ENCODE assay signal across 8 mouse cellular contexts in the genomic region with DNA sequence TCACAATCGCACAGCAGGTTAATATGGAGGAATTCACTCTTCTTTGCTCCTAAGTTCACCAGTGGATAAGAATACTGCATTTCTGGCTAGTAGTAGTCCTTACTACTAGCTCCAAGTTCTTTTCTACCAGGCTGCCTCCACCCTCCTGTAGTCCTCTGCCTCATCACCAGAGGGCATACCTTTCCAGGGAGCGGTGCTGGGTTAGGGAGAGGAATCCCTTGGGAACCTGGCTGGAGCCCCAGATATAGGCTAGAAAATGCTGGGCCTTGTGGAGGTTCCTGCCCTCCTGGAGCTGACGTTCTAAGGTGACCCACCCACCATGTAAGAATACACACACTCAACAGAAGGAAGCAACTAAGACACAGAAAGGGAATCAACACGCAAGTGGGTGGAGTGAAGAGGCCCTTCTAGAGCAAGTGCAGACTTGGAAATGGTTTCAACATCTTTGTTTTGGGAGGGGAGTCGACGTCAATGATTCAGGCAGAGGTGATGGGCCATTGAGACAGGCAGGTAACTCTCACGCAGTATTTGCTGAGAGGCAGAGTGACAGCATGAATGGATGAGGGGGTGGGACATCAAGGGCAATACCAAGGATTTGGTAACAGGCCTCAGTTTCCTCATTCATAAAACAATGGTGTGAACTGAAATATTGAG. TPM values are rescaled to one million over a fixed set of nuclear protein-coding genes. Genes with fewer than 3 reads are reported as not detected.
A peak's percentile ranks its signal among the peaks of the same experiment; 100 is the strongest.
DNase-seq lines count a peak whose midpoint lies in the region; ATAC-seq and TF ChIP-seq lines count a peak whose summit lies in the region.

No protein-coding gene starts in this region.

- no peak overlapping the region for H3K9ac ChIP-seq in heart, adult 2 months (ENCODE audit: low read depth, low read length)
- no peak overlapping the region for H3K9ac ChIP-seq in heart, embryonic 11.5 days (ENCODE audit: low read depth, low read length)
- no peak overlapping the region for H3K9ac ChIP-seq in CH12.LX (ENCODE audit: insufficient read depth, low read depth)
- H3K9ac ChIP-seq in liver, embryonic 14.5 days (replicated peaks), result no peak overlapping the region
- H3K9ac ChIP-seq in hindbrain, embryonic 11.5 days (ENCODE audit: low read depth, low read length), result no peak overlapping the region

- WGBS in heart, adult 2 months, result 45% methylated on average over 7 of the region's 7 CpGs
- WGBS in heart, embryonic 11.5 days (ENCODE audit: insufficient replicate concordance), result 70% methylated on average over 7 of the region's 7 CpGs
- WGBS in liver, embryonic 14.5 days (ENCODE audit: insufficient replicate concordance), result 58% methylated on average over 7 of the region's 7 CpGs
- 79% methylated on average over 7 of the region's 7 CpGs for WGBS in hindbrain, embryonic 11.5 days

- H3K9me3 ChIP-seq in heart, embryonic 11.5 days (replicated peaks; ENCODE audit: control insufficient read depth, low read length), result no peaks in the 10 kb centered on the region; the same call in 1 of the 2 replicates
- peaks cover 4% of the 10 kb centered on the region for H3K9me3 ChIP-seq in CH12.LX (replicated peaks; ENCODE audit: low read length)
- no peaks in the 10 kb centered on the region for H3K9me3 ChIP-seq in liver, embryonic 14.5 days (ENCODE audit: control insufficient read depth, low read length)
- H3K9me3 ChIP-seq in hindbrain, embryonic 11.5 days (ENCODE audit: control insufficient read depth, low read length), result no peaks in the 10 kb centered on the region

- no peak overlapping the region for H3K4me3 ChIP-seq in heart, adult 2 months
- H3K4me3 ChIP-seq in heart, embryonic 11.5 days (ENCODE audit: low read depth, low read length), result no peak overlapping the region
- H3K4me3 ChIP-seq in CH12.LX (replicated peaks in 1 of 3; ENCODE audit: low read depth in 2 of 3, low read length in 2 of 3, poor library complexity in 1 of 3), result no peak overlapping the region
- no peak overlapping the region for H3K4me3 ChIP-seq in liver, embryonic 14.5 days (ENCODE audit: insufficient read depth in 1 of 2, low read depth in 2 of 2, low read length in 2 of 2)
- no peak overlapping the region for H3K4me3 ChIP-seq in hindbrain, embryonic 11.5 days (ENCODE audit: low read depth, low read length)

- TF ChIP-seq EP300 in heart, adult 2 months (IDR thresholded peaks at IDR 0.05; ENCODE audit: insufficient read depth, low read depth, low read length), result peak; percentile 90; the same call in 1 of the 2 replicates
- no peak for TF ChIP-seq EP300 in CH12.LX (IDR thresholded peaks at IDR 0.05; ENCODE audit: low read length)
- no peak for TF ChIP-seq EP300 in liver, embryonic 14.5 days (IDR thresholded peaks at IDR 0.05; ENCODE audit: low read depth)

- intact Hi-C loops in heart, adult 2 months (cut with DNase I), result loop anchor here (1.0 to 2.0 kb wide), 2 partner anchors 42 to 306 kb away; no protein-coding TSS in a partner anchor

- dilution Hi-C loops in CH12.LX (cut with MboI; ENCODE audit: extremely low pct_ligation_motif_present, extremely low pct_unique_long_range_greater_than_20kb, low sequenced_read_pairs), result no loop called here

- peak; percentile 99 for TF ChIP-seq CTCF in heart, adult 2 months (IDR thresholded peaks at IDR 0.05)
- TF ChIP-seq CTCF in CH12.LX (conservative IDR thresholded peaks at IDR 0.05 in 1 of 2, IDR thresholded peaks at IDR 0.05 in 1 of 2; ENCODE audit: low read depth in 2 of 2, low read length in 2 of 2), result peak; percentile 43 to 77
- peak; percentile 76 for TF ChIP-seq CTCF in liver, embryonic 14.5 days (IDR thresholded peaks at IDR 0.05; ENCODE audit: low read depth)

- H3K4me2 ChIP-seq in heart, embryonic 11.5 days, result no peak overlapping the region
- H3K4me2 ChIP-seq in CH12.LX (ENCODE audit: insufficient read depth, low read depth, poor library complexity, severe bottlenecking), result no peak overlapping the region
- H3K4me2 ChIP-seq in liver, embryonic 14.5 days (ENCODE audit: low read depth), result no peak overlapping the region
- no peak overlapping the region for H3K4me2 ChIP-seq in hindbrain, embryonic 11.5 days (replicated peaks; ENCODE audit: low read depth, low read length)

- no peak for TF ChIP-seq POLR2A in heart, adult 2 months (IDR thresholded peaks at IDR 0.05; ENCODE audit: insufficient read depth, low read depth, low read length)
- TF ChIP-seq POLR2A in CH12.LX (IDR thresholded peaks at IDR 0.05; ENCODE audit: low read depth, low read length), result no peak

- no peaks in the 10 kb centered on the region for H3K27me3 ChIP-seq in heart, adult 2 months (ENCODE audit: control insufficient read depth, insufficient read depth, low read length)
- H3K27me3 ChIP-seq in heart, embryonic 11.5 days (ENCODE audit: control insufficient read depth, insufficient read depth, low read length), result no peaks in the 10 kb centered on the region
- H3K27me3 ChIP-seq in CH12.LX (replicated peaks), result no peaks in the 10 kb centered on the region
- H3K27me3 ChIP-seq in liver, embryonic 14.5 days (ENCODE audit: control insufficient read depth, insufficient read depth, low read length), result no peaks in the 10 kb centered on the region
- no peaks in the 10 kb centered on the region for H3K27me3 ChIP-seq in hindbrain, embryonic 11.5 days (ENCODE audit: control insufficient read depth, insufficient read depth, low read length)

- peak; percentile 71 to 78 for DNase-seq in heart, adult 2 months
- peak; percentile 34 for DNase-seq in CH12.LX (ENCODE audit: extremely low read depth)
- peak; percentile 75 to 78 for DNase-seq in adrenal gland, postnatal 36 days
- DNase-seq in liver, embryonic 14.5 days (ENCODE audit: low read depth in 3 of 3, low spot score in 3 of 3), result no peak
- DNase-seq in spleen, postnatal 10 days (ENCODE audit: low spot score in 2 of 2), result no peak
- no peak for DNase-seq in hindbrain, embryonic 11.5 days (ENCODE audit: low spot score)
- DNase-seq in right cerebral cortex, postnatal 25 days, result no peak

- in situ Hi-C loops in CH12.LX (cut with MboI; ENCODE audit: low pct_ligation_motif_present, low pct_unique_long_range_greater_than_20kb, low sequenced_read_pairs), result no loop called here

- H3K36me3 ChIP-seq in heart, adult 2 months (ENCODE audit: control insufficient read depth, insufficient read depth, low read length), result peaks cover 8% of the 10 kb centered on the region
- no peaks in the 10 kb centered on the region for H3K36me3 ChIP-seq in heart, embryonic 11.5 days (ENCODE audit: control insufficient read depth, insufficient read depth, low read length)
- peaks cover 0 to under 1% of the 10 kb centered on the region in 2 experiments for H3K36me3 ChIP-seq in CH12.LX (replicated peaks in 1 of 2; ENCODE audit: control insufficient read depth in 1 of 2, insufficient read depth in 1 of 2, low read length in 1 of 2)
- H3K36me3 ChIP-seq in liver, embryonic 14.5 days (replicated peaks; ENCODE audit: control insufficient read depth, insufficient read depth, low read depth), result no peaks in the 10 kb centered on the region
- H3K36me3 ChIP-seq in hindbrain, embryonic 11.5 days (ENCODE audit: control insufficient read depth, insufficient read depth, low read length), result no peaks in the 10 kb centered on the region

- ATAC-seq in heart, embryonic 11.5 days (replicated peaks; ENCODE audit: insufficient number of reproducible peaks, low FRiP score, low TSS enrichment), result no peak
- no peak for ATAC-seq in liver, embryonic 14.5 days (ENCODE audit: insufficient read depth)
- ATAC-seq in hindbrain, embryonic 11.5 days (ENCODE audit: low FRiP score), result no peak

- H3K79me2 ChIP-seq in heart, adult 2 months (replicated peaks; ENCODE audit: control insufficient read depth, insufficient read depth, low read length), result peaks cover 6% of the 10 kb centered on the region
- H3K79me2 ChIP-seq in CH12.LX (replicated peaks; ENCODE audit: control insufficient read depth, extremely low read depth, insufficient read depth, poor library complexity, severe bottlenecking), result peaks cover 14% of the 10 kb centered on the region; the same call in 1 of the 2 replicates

- TF ChIP-seq RAD21 in CH12.LX (IDR thresholded peaks at IDR 0.05; ENCODE audit: low read depth, low read length), result peak; percentile 71

- peaks cover 11% of the 10 kb centered on the region for H3K4me1 ChIP-seq in heart, adult 2 months (ENCODE audit: control insufficient read depth, insufficient read depth, low read length)
- H3K4me1 ChIP-seq in heart, embryonic 11.5 days (ENCODE audit: control insufficient read depth, insufficient read depth, low read length), result peaks cover 23% of the 10 kb centered on the region
- H3K4me1 ChIP-seq in CH12.LX (ENCODE audit: control insufficient read depth in 1 of 2, insufficient read depth in 2 of 2), result peaks cover 5 to 31% of the 10 kb centered on the region in 2 experiments
- peaks cover 18 to 21% of the 10 kb centered on the region in 2 experiments for H3K4me1 ChIP-seq in liver, embryonic 14.5 days (replicated peaks; ENCODE audit: control insufficient read depth in 2 of 2, insufficient read depth in 2 of 2, low read length in 1 of 2)
- peaks cover 7% of the 10 kb centered on the region for H3K4me1 ChIP-seq in hindbrain, embryonic 11.5 days (replicated peaks; ENCODE audit: control insufficient read depth, insufficient read depth, low read length)

- H3K27ac ChIP-seq in heart, adult 2 months, result peak overlapping the region; percentile 32
- no peak overlapping the region for H3K27ac ChIP-seq in heart, embryonic 11.5 days (ENCODE audit: low read depth, low read length)
- no peak overlapping the region for H3K27ac ChIP-seq in CH12.LX (ENCODE audit: insufficient read depth, low read depth)
- no peak overlapping the region for H3K27ac ChIP-seq in liver, embryonic 14.5 days
- H3K27ac ChIP-seq in hindbrain, embryonic 11.5 days (ENCODE audit: low read depth, low read length), result no peak overlapping the region

RNA-seq across cellular contexts. Expression of a gene that starts 2.4 kb away (rescaled TPM):
- total RNA-seq in heart, adult 2 months (2021), result 10 to 100 TPM; 72.4 to 77.6 TPM
- polyA plus RNA-seq in heart, adult 2 months (2012; rRNA removed), result 44.5 and 64.2 TPM in 2 replicates
- 34.0 and 42.8 TPM in 2 replicates for polyA plus RNA-seq in heart, embryonic 11.5 days (2014; fragmentation: Nextera tagmentation; extraction: Ambion mirVana)
- total RNA-seq in CH12.LX (2012; rRNA removed) (21.0 and 21.3 TPM in 2 replicates), CH12.LX (2014; rRNA removed) (16.9 and 18.0 TPM in 2 replicates)
- 26.5 and 27.0 TPM in 2 replicates for polyA plus RNA-seq in CH12.LX (2012; ENCODE audit: insufficient read length, low read depth)
- total RNA-seq in adrenal gland, postnatal 36 days (2021), result 10 to 100 TPM; 34.8 to 44.6 TPM
- polyA plus RNA-seq in liver, embryonic 14.5 days (2012; rRNA removed), result 5.6 and 6.4 TPM in 2 replicates
- 5.9 and 7.0 TPM in 2 replicates for polyA plus RNA-seq in liver, embryonic 14.5 days (2014; fragmentation: Nextera tagmentation; extraction: Ambion mirVana)
- 26.9 and 29.5 TPM in 2 replicates for polyA plus RNA-seq in hindbrain, embryonic 11.5 days (2014; fragmentation: Nextera tagmentation; extraction: Ambion mirVana)

RNA-seq across cellular contexts. Expression of a gene that starts 18.9 kb away (rescaled TPM):
- total RNA-seq in heart, adult 2 months (2021), result 1 to 10 TPM in 1 of 2 experiments, under 1 TPM in 1; 0.96 to 1.0 TPM
- 0.96 and 0.97 TPM in 2 replicates for polyA plus RNA-seq in heart, adult 2 months (2012; rRNA removed)
- 0.10 and 0.64 TPM in 2 replicates for polyA plus RNA-seq in heart, embryonic 11.5 days (2014; fragmentation: Nextera tagmentation; extraction: Ambion mirVana)
- 13.6 and 16.1 TPM in 2 replicates for total RNA-seq in CH12.LX (2012; rRNA removed)
- total RNA-seq in CH12.LX (2014; rRNA removed), result 8.7 and 9.5 TPM in 2 replicates
- polyA plus RNA-seq in CH12.LX (2012; ENCODE audit: insufficient read length, low read depth), result 14.5 and 15.9 TPM in 2 replicates
- total RNA-seq in adrenal gland, postnatal 36 days (2021), result 1 to 10 TPM; 2.7 to 5.3 TPM
- polyA plus RNA-seq in liver, embryonic 14.5 days (2012; rRNA removed), result 0.50 and 0.64 TPM in 2 replicates
- polyA plus RNA-seq in liver, embryonic 14.5 days (2014; fragmentation: Nextera tagmentation; extraction: Ambion mirVana), result 0.11 TPM in 2 replicates
- polyA plus RNA-seq in hindbrain, embryonic 11.5 days (2014; fragmentation: Nextera tagmentation; extraction: Ambion mirVana), result 0.56 and 1.1 TPM in 2 replicates

Comparison
In these comparisons a context has a peak if more than half of its experiments do, and no peak if none do; other contexts are left out.
1. DNase-seq: peak in heart, adult 2 months (2 of 2), CH12.LX (single experiment) and adrenal gland, postnatal 36 days (2 of 2); none in liver, embryonic 14.5 days (0 of 3), spleen, postnatal 10 days (0 of 2), hindbrain, embryonic 11.5 days (single experiment) and right cerebral cortex, postnatal 25 days (single experiment).
2. Peak in every context shown above with its lines, with median percentiles within 50 percentile points of each other: CTCF ChIP-seq.